Mouse (Mus musculus): ENCODE results near the gene Dapk3.

DNA sequence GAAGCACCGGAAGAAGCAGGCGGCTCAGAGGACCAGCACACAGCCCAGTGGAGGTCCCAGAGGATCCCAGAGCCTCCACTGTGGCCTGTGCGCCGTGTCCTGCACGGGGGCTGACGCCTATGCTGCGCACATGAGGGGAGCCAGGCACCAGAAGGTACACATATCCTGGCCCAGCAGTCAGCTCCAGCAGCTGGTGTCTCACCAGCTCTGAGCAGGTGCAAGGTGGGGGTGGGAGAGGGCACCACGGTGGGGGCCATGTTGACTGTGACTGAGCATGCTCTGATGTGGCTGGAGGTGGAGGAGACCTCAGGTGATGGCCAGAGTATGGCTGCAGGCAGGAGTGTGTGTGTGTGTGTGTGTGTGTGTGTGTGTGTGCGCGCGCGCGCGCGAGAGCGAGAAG is 59.2 kb downstream of the Dapk3 start:
- TF ChIP-seq CTCF (IDR thresholded peaks at IDR 0.05; ENCODE audit: low read depth, low read length) (no peak), POLR2A (IDR thresholded peaks at IDR 0.05; ENCODE audit: insufficient read depth, low read length) (no peak)

Data from ES-Bruce4 (cell line).